Mouse (Mus musculus) MN1 (cell line): Measurements from ENCODE around the gene Cpeb4.
"Not testable (repeated sequence)": the region's sequence is repeated elsewhere in the genome, so short reads cannot be mapped to it uniquely, and the experiment has no call there.

ENCODE experiments used
- DNase-seq: peaks from one replicate; pipeline ENCODE4 v3.0.0-alpha.2; 2016; ENCODE audit warnings: low spot score

Gene Cpeb4

GRCm38 (mm10) chr11:31975678-31976077 lies 103.7 kb downstream of the Cpeb4 start:
- DNase-seq, result no peak

GRCm38 (mm10) chr11:31976137-31976536 lies 104.1 kb downstream of the Cpeb4 start:
- no peak for DNase-seq

- DNase-seq, result not testable (repeated sequence)
Observed at GRCm38 (mm10) chr11:31980089-31980488, 108.1 kb downstream of the Cpeb4 start.

- no peak for DNase-seq
Observed at GRCm38 (mm10) chr11:31981830-31982229, 109.8 kb downstream of the Cpeb4 start.

- DNase-seq, result not testable (repeated sequence)
Observed at GRCm38 (mm10) chr11:31982247-31982943, 110.4 kb downstream of the Cpeb4 start.

- DNase-seq, result no peak
Observed at GRCm38 (mm10) chr11:31983249-31983648, 111.2 kb downstream of the Cpeb4 start.

GRCm38 (mm10) chr11:31984786-31985185 lies 112.8 kb downstream of the Cpeb4 start:
- no peak for DNase-seq
